Mouse (Mus musculus) spleen, adult 2 months (tissue): ENCODE measurements around the gene Cpvl.

Experiments
- CTCF ChIP-seq: fragments of 200-500 bp; IDR thresholded peaks from 2 replicates; pipeline ENCODE4 v1.5.1; 2011; ENCODE audit warnings: mild to moderate bottlenecking, inconsistent platforms; ENCODE audit not compliant: insufficient read depth, insufficient read length, insufficient replicate concordance; ENCODE audit errors: extremely low read depth
- POLR2A ChIP-seq: fragments of 200-500 bp; IDR thresholded peaks from 2 replicates; pipeline ENCODE4 v1.6.1; 2011; ENCODE audit warnings: low read depth, low read length, inconsistent platforms

- TF ChIP-seq CTCF (no peak), POLR2A (no peak)
These were observed 41.0 kb downstream of the Cpvl start for GRCm38 (mm10) chr6:53937143-53938134.
